Mouse (Mus musculus) olfactory bulb, adult 2 months (tissue): Measurements from ENCODE around the gene Higd2a. TPM values are rescaled to one million over a fixed set of nuclear protein-coding genes. Genes with fewer than 3 reads are reported as not detected.
A peak's percentile ranks its signal among the peaks of the same experiment; 100 is the strongest.

Experiments used
- H3K27ac ChIP-seq: fragments of 200-500 bp; 2 replicates; pipeline ENCODE4 v1.5.1; 2012; ENCODE audit warnings: low read depth, low read length; ENCODE audit not compliant: insufficient read depth
- H3K4me1 ChIP-seq: fragments of 200-500 bp; 2 replicates; pipeline ENCODE4 v1.6.1; 2012; ENCODE audit warnings: low read length; ENCODE audit not compliant: control insufficient read depth, insufficient read depth
- H3K4me3 ChIP-seq: fragments of 200-500 bp; 2 replicates; pipeline ENCODE4 v1.5.1; 2012; ENCODE audit warnings: mild to moderate bottlenecking, low read depth, low read length, moderate library complexity; ENCODE audit not compliant: insufficient read depth
- CTCF ChIP-seq: fragments of 200-500 bp; IDR thresholded peaks from 2 replicates; pipeline ENCODE4 v1.5.1; 2012; ENCODE audit warnings: low read depth, mild to moderate bottlenecking, low read length, moderate library complexity; ENCODE audit not compliant: insufficient read depth
- POLR2A ChIP-seq: fragments of 200-500 bp; IDR thresholded peaks from 2 replicates; pipeline ENCODE4 v1.6.1; 2012; ENCODE audit warnings: mild to moderate bottlenecking, low read depth, low read length, moderate library complexity; ENCODE audit not compliant: insufficient read depth
- WGBS: fragments of 180-500 bp; shearing (Covaris S2); methylation state at CpG from one replicate; pipeline ENCODE4 v1.1.7; 2018; 5-methylcytosine and 5-hydroxymethylcytosine counted together
- polyA plus RNA-seq: library from polyadenylated mRNA; stranded (reverse); fragments of >200 nt; gene quantifications from 2 replicates; pipeline ENCODE4 v1.2.4, GENCODE M21; 2012; ENCODE audit warnings: low replicate concordance; ENCODE audit not compliant: missing spikeins, insufficient read depth, insufficient read length

Gene Higd2a
- polyA plus RNA-seq, 1 experiment: not detected

DNA sequence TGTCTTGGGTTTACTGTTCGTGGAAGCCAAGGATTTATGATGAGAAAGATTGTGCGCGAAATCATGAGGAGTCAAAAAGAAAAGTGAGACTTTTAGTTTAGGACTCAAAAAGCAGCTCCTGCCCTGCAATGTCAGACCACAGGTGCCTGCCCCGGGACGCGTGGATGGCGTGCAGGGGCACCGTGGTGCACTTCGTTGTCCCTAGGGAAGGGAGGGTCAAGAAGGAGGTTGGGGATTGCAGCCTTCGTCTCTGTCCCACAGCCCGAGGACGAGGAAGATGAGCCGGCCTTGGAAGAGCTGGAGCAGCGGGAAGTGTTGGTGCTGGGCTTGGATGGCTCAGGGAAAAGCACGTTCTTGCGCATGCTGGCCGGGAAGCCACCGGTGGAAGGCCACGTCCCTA lies 14.5 kb upstream of the Higd2a start:
- H3K4me3 ChIP-seq: peak overlapping the region; percentile 79
- H3K4me1 ChIP-seq: peaks cover 4% of the 10 kb centered on the region
- no peak overlapping the region for H3K27ac ChIP-seq
- TF ChIP-seq POLR2A: no peak
- TF ChIP-seq CTCF: no peak
- WGBS: 2% methylated on average over 19 of the region's 19 CpGs

DNA sequence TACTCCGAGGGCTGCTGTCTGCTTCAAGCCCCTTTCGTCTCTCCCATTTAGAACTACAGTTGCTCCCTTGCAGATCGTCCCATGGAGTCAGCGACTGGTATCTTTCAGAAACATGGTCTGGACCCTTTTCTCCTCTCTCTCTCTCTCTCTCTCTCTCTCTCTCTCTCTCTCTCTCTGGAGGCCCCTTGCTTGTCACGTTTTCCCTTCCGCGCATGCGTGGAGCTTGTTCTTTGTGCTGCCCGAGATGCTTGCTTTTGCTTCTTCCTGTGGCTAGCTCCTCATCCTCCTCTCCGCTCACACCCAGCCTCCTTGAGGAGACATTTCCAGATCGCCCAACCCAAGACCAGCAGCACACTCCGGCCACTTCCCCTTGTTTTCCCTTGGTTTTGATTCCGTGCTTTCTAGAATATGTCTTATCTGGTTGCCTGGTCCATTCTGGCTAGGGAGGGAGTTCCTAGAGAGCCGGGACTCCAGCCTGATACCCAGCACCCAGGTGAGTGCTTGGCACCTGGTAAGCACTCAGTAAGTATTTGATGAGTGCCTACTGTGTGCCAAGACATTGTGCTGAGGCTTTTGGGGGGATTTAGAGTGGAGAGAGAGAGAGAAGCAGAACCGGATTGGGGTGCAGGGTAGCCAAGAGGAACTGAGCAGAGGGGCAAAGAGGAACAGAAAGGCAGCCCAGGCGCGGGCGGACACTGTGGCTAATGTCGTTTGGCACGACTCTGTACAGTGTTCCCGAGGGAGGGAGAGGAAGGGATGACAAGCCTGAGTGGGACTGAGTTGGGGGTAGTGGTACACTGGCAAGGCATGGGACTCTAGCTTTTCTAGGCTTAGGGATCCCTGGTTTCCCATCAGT lies 12.1 kb upstream of the Higd2a start:
- Histone ChIP-seq H3K27ac (no peak overlapping the region), H3K4me3 (no peak overlapping the region), H3K4me1 (peaks cover 4% of the 10 kb centered on the region)
- WGBS: 82% methylated on average over 21 of the region's 21 CpGs
- TF ChIP-seq POLR2A (no peak), CTCF (no peak)

DNA sequence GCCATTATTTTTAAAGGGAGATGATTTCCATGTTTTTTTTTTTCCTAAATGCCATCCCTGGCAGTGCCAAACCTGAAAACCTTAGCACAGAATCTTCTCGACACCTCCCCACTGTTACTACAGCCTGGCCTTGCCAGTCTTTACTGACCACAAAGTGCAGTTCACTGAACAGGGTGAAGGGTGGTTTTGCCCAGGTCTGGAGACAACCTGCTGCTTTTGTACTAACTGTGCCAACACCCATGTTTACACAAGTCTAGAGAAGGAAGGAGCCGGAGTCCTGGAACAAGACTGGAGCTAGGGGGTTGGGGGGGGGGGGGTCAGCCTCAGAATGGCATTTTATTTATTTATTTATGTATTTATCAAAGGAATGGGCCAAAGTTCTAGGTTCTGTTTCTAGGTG lies 8.6 kb upstream of the Higd2a start:
- H3K4me1 ChIP-seq: no peaks in the 10 kb centered on the region
- WGBS: 75% methylated on average over 2 of the region's 2 CpGs
- no peak overlapping the region for H3K27ac ChIP-seq
- TF ChIP-seq POLR2A (no peak), CTCF (no peak)
- H3K4me3 ChIP-seq: no peak overlapping the region

DNA sequence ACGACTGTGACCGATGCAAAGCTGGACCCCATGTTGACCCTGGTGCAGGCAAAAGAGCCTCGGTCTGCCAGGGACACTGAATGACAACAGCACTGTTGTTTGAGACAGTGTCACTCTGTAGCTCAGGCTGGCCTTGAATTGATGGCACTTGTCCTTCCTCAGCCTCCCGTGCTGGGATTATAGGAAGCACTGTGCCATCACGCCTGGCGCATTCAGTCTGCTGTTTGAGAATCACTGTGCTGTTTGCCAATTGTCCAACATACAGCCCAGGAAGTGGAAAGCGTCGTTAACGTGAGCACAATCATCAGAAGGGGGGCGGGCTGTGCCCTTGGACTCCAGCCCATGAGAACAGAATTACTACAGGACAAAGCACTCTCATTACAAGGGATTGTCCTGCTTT lies 7.9 kb upstream of the Higd2a start:
- H3K4me3 ChIP-seq: no peak overlapping the region
- no peaks in the 10 kb centered on the region for H3K4me1 ChIP-seq
- no peak for TF ChIP-seq CTCF
- no peak for TF ChIP-seq POLR2A
- no peak overlapping the region for H3K27ac ChIP-seq
- WGBS: 31% methylated on average over 10 of the region's 10 CpGs

DNA sequence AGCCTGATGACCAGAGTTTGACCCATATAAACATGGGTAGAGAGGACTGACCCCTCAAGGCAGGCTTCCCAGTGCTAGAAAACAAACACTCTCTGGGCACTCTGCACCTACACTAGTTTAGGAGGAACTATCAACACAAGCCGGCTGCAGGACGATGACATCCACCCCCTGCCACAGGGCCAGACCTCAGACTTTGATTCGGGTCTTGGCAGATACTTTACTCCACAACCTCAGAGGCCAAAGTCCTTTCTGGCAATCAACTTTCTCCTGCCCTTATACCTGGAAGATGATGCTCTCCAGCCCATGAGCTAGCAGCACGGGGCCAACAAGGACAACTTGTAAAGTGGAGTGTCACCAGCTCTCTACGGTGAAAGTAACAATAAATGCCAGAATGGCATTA lies 7.1 kb upstream of the Higd2a start:
- H3K4me3 ChIP-seq: no peak overlapping the region
- no peak overlapping the region for H3K27ac ChIP-seq
- no peaks in the 10 kb centered on the region for H3K4me1 ChIP-seq
- no peak for TF ChIP-seq POLR2A
- TF ChIP-seq CTCF: no peak
- WGBS: 91% methylated on average over 5 of the region's 5 CpGs

DNA sequence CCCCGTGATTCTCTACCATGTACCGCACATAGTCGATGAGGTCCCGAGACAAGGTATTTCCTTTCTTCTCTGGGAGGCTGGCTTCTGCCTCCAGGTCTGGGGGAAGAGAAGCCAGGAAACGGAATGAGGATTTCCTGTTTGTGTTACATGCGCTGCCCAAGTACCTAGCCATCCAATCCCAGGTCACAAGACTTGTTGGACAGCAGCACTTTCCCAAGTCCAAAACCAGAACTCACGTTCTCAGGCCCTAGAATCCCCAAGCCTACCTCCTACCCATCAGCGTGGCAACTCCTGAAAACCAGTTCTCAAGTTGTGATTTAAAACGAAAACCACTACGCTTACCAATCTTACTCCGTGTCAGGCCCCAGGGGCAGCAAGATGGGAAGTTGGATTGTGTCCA lies 4.2 kb upstream of the Higd2a start:
- Histone ChIP-seq H3K27ac (no peak overlapping the region), H3K4me1 (no peaks in the 10 kb centered on the region), H3K4me3 (no peak overlapping the region)
- TF ChIP-seq POLR2A (no peak), CTCF (no peak)
- WGBS: 94% methylated on average over 11 of the region's 11 CpGs

DNA sequence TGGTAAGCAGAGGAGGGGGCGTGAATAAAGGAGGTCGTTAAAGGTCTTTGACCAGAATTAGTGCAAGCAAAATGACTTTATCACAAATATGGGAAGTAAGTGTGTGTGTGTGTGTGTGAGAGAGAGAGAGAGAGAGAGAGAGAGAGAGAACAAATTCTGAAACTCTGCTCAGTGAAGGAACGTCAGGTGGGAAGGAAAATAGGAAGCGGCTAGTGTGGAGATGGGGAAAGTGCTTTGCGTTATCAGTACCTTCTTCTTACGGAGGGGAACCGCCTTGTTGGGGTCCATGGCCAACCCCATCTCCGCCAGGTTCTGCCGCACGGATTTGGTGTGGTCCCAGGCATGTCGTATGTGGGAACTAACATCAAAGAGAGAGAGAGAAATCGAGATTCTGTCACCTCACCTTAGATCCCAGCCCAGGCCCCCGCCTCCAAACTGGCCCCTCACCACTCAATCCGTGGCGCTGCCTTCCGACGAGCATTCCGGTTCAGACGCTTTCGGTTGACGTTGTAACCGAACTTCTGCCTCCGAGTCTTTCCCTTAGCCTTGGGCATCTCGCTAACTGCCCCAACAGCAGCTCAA lies 502 bp upstream of the Higd2a start:
- H3K4me1 ChIP-seq: peaks cover 3% of the 10 kb centered on the region; the same call in 1 of the 2 replicates
- no peak overlapping the region for H3K27ac ChIP-seq
- 1% methylated on average over 24 of the region's 24 CpGs for WGBS
- TF ChIP-seq POLR2A (0 out of 2 replicates have a peak, but pooled peaks have one; percentile 4), CTCF (no peak)
- H3K4me3 ChIP-seq: peak overlapping the region; percentile 84

DNA sequence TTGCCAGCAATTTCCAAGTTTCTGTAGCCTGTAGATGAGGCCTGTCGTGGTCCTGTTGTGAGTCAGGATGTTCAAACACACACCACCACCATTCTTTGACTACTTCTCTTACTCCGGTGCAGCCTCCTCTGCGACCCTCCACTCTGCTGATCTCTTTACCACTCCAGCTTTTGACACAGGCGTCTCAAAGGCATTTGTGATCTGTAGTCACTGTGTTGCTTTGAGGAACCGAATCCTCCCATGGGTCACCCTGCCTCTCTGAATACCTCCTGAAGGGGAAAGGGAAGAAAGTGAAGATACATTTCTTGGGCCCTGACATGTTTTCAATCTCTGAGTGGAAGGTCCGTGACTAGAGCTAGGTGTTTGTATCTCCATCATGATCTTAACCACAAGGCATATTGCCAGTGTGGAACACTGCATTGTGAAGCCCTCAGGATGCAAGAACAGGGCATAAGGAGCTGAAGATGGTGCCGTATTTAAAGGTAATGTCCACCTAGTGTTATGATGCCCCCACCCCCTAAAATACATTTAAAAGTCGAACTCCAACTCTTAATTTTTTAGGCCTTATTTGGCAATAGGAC lies 1.9 kb downstream of the Higd2a start:
- TF ChIP-seq CTCF (no peak), POLR2A (no peak)
- peaks cover 3% of the 10 kb centered on the region; the same call in 1 of the 2 replicates for H3K4me1 ChIP-seq
- 81% methylated on average over 8 of the region's 8 CpGs for WGBS
- H3K4me3 ChIP-seq: no peak overlapping the region
- H3K27ac ChIP-seq: no peak overlapping the region

DNA sequence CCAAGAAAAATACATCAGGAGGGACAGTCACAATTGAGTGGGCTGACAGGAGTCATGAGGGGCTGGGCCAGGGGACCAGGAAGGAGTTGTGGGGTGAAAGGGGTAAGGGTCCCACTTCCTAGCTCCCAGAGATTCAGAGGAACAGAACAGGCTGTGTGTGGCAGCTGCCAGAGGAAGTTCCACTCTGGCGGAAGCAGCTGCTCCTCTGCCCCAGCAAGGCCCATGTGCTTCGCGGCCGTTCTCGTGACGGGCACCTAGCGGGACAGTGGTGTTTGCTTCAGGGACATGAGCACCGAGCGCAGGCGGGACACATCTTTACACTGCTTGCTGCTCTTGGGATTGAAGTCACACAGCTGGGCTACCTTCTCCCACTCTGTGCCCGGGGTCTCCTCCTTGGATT lies 3.6 kb downstream of the Higd2a start:
- Histone ChIP-seq H3K27ac (no peak overlapping the region), H3K4me3 (no peak overlapping the region), H3K4me1 (peaks cover 3% of the 10 kb centered on the region; the same call in 1 of the 2 replicates)
- no peak for TF ChIP-seq POLR2A
- TF ChIP-seq CTCF: no peak
- WGBS: 76% methylated on average over 11 of the region's 11 CpGs
